Mouse (Mus musculus) ovary, adult 18-20 months (tissue): ENCODE measurements around the gene Wnt5a.
A peak's percentile ranks its signal among the peaks of the same experiment; 100 is the strongest.

ENCODE experiments used
- DNase-seq: peaks from one replicate; pipeline ENCODE4 v3.0.0; 2022; ENCODE audit warnings: low spot score, mixed read lengths

The Wnt5a gene

GRCm38 (mm10) chr14:28504101-28505050 lies at the start of gene Wnt5a:
Wnt5a (plus strand) TSS chr14:28504750.
- DNase-seq: no peak

- DNase-seq: peak; percentile 77
Measured at GRCm38 (mm10) chr14:28456372-28457076, 48.0 kb upstream of the Wnt5a start.

- no peak for DNase-seq
Measured at GRCm38 (mm10) chr14:28457428-28457827, 47.1 kb upstream of the Wnt5a start.

GRCm38 (mm10) chr14:28467956-28468355 lies 36.6 kb upstream of the Wnt5a start:
- no peak for DNase-seq

GRCm38 (mm10) chr14:28469696-28470095 lies 34.9 kb upstream of the Wnt5a start:
- no peak for DNase-seq

- no peak for DNase-seq
Measured at GRCm38 (mm10) chr14:28470212-28470611, 34.3 kb upstream of the Wnt5a start.

GRCm38 (mm10) chr14:28475012-28475411 lies 29.5 kb upstream of the Wnt5a start:
- no peak for DNase-seq

GRCm38 (mm10) chr14:28475421-28475820 lies 29.1 kb upstream of the Wnt5a start:
- no peak for DNase-seq

GRCm38 (mm10) chr14:28476746-28477145 lies 27.8 kb upstream of the Wnt5a start:
- DNase-seq: no peak

GRCm38 (mm10) chr14:28480866-28481265 lies 23.7 kb upstream of the Wnt5a start:
- no peak for DNase-seq

GRCm38 (mm10) chr14:28493806-28494205 lies 10.7 kb upstream of the Wnt5a start:
- DNase-seq: no peak

GRCm38 (mm10) chr14:28494273-28494672 lies 10.3 kb upstream of the Wnt5a start:
- no peak for DNase-seq

- DNase-seq: no peak
Measured at GRCm38 (mm10) chr14:28501216-28501878, 3.2 kb upstream of the Wnt5a start.

- DNase-seq: no peak
Measured at GRCm38 (mm10) chr14:28503276-28503675, 1.3 kb upstream of the Wnt5a start.

- peak; percentile 49 for DNase-seq
Measured at GRCm38 (mm10) chr14:28505051-28505585, 568 bp downstream of the Wnt5a start.

GRCm38 (mm10) chr14:28505586-28506375 lies 1.2 kb downstream of the Wnt5a start:
- DNase-seq: no peak

GRCm38 (mm10) chr14:28506376-28506831 lies 1.9 kb downstream of the Wnt5a start:
- DNase-seq: no peak

GRCm38 (mm10) chr14:28507011-28507410 lies 2.5 kb downstream of the Wnt5a start:
- DNase-seq: no peak

- DNase-seq: peak; percentile 53
Measured at GRCm38 (mm10) chr14:28507471-28507870, 2.9 kb downstream of the Wnt5a start.

GRCm38 (mm10) chr14:28508288-28509258 lies 4.0 kb downstream of the Wnt5a start:
- no peak for DNase-seq
